Mouse (Mus musculus) kidney, adult 2 months (tissue): ENCODE data around the gene Gm45623. TPM values are rescaled to one million over a fixed set of nuclear protein-coding genes. Genes with fewer than 3 reads are reported as not detected.

Source experiments
- DNase-seq: peaks from one replicate; pipeline ENCODE4 v3.0.0; 2021
- H3K27ac ChIP-seq: fragments of 200-500 bp; 2 replicates; pipeline ENCODE4 v1.5.1; 2012; ENCODE audit warnings: low read depth, low read length, control low read depth, inconsistent platforms; ENCODE audit not compliant: insufficient read depth
- H3K27me3 ChIP-seq: fragments of 200-500 bp; replicated peaks from 2 replicates; pipeline ENCODE4 v1.6.1; 2012; ENCODE audit warnings: mild to moderate bottlenecking, moderate library complexity, low read length, inconsistent platforms; ENCODE audit not compliant: control insufficient read depth, insufficient read depth
- H3K36me3 ChIP-seq: fragments of 200-500 bp; 2 replicates; pipeline ENCODE4 v1.6.1; 2012; ENCODE audit warnings: mild to moderate bottlenecking, moderate library complexity, low read length, inconsistent platforms; ENCODE audit not compliant: control insufficient read depth, insufficient read depth
- H3K4me1 ChIP-seq: fragments of 200-500 bp; 2 replicates; pipeline ENCODE4 v1.6.1; 2011; ENCODE audit warnings: low read length; ENCODE audit not compliant: control insufficient read depth, insufficient read depth
- H3K4me3 ChIP-seq: fragments of 200-500 bp; 2 replicates; pipeline ENCODE4 v1.5.1; 2011; ENCODE audit warnings: mild to moderate bottlenecking, low read depth, low read length, control low read depth; ENCODE audit not compliant: insufficient read depth
- CTCF ChIP-seq: fragments of 200-500 bp; conservative IDR thresholded peaks from 2 replicates; pipeline ENCODE4 v1.5.1; 2011; ENCODE audit warnings: low read depth, mild to moderate bottlenecking, control low read depth, low read length, moderate library complexity, mixed read lengths; ENCODE audit not compliant: insufficient read depth, insufficient read length
- POLR2A ChIP-seq: fragments of 200-500 bp; IDR thresholded peaks from one replicate; pipeline ENCODE4 v1.6.1; 2011; ENCODE audit warnings: low read depth, low read length, control low read depth
- WGBS: fragments of 180-500 bp; shearing (Covaris S2); methylation state at CpG from one replicate; pipeline ENCODE4 v1.1.7; 2018; 5-methylcytosine and 5-hydroxymethylcytosine counted together
- polyA plus RNA-seq: library from polyadenylated mRNA; depleted of rRNA; stranded (reverse); fragments of >200 nt; gene quantifications from 2 replicates; pipeline ENCODE4 v1.2.3, GENCODE M21; 2012

Gm45623 gene
- polyA plus RNA-seq, 1 experiment, result 0.06 TPM

GRCm38 (mm10) chr13:56752474-56753191 is 994 bp downstream of the Gm45623 start:
- Histone ChIP-seq H3K27ac (no peak overlapping the region), H3K27me3 (no peaks in the 10 kb centered on the region), H3K36me3 (no peaks in the 10 kb centered on the region), H3K4me1 (peaks cover 4% of the 10 kb centered on the region), H3K4me3 (peak overlapping the region; percentile 2; the same call in 1 of the 2 replicates)
- no peak for DNase-seq
- TF ChIP-seq CTCF, result no peak
- WGBS, result 16% methylated on average over 41 of the region's 41 CpGs

GRCm38 (mm10) chr13:56751774-56752173 is 1.9 kb downstream of the Gm45623 start:
- Histone ChIP-seq H3K4me3 (no peak overlapping the region), H3K27me3 (no peaks in the 10 kb centered on the region), H3K27ac (no peak overlapping the region), H3K4me1 (peaks cover 12% of the 10 kb centered on the region), H3K36me3 (no peaks in the 10 kb centered on the region)
- 89% methylated on average over 5 of the region's 5 CpGs for WGBS
- no peak for TF ChIP-seq CTCF
- no peak for TF ChIP-seq POLR2A
- DNase-seq, result no peak

GRCm38 (mm10) chr13:56749377-56749776 is 4.2 kb downstream of the Gm45623 start:
- Histone ChIP-seq H3K4me3 (no peak overlapping the region), H3K27me3 (no peaks in the 10 kb centered on the region), H3K27ac (no peak overlapping the region), H3K4me1 (peaks cover 13% of the 10 kb centered on the region), H3K36me3 (no peaks in the 10 kb centered on the region)
- TF ChIP-seq CTCF (no peak), POLR2A (no peak)
- DNase-seq, result no peak
- 87% methylated on average over 7 of the region's 7 CpGs for WGBS

- no peaks in the 10 kb centered on the region for H3K27me3 ChIP-seq
- no peak overlapping the region for H3K4me3 ChIP-seq
- H3K27ac ChIP-seq, result peak overlapping the region; percentile 71
- peak; percentile 80 for DNase-seq
- WGBS, result 17% methylated on average over 8 of the region's 8 CpGs
- H3K36me3 ChIP-seq, result no peaks in the 10 kb centered on the region
- TF ChIP-seq POLR2A, result no peak
- TF ChIP-seq CTCF, result no peak
- H3K4me1 ChIP-seq, result peaks cover 13% of the 10 kb centered on the region
Observed at GRCm38 (mm10) chr13:56747554-56747953, 6.1 kb downstream of the Gm45623 start.

GRCm38 (mm10) chr13:56746739-56747532 is 6.7 kb downstream of the Gm45623 start:
- H3K4me1 ChIP-seq, result peaks cover 13% of the 10 kb centered on the region
- H3K4me3 ChIP-seq, result no peak overlapping the region
- TF ChIP-seq POLR2A (no peak), CTCF (no peak)
- no peaks in the 10 kb centered on the region for H3K36me3 ChIP-seq
- no peaks in the 10 kb centered on the region for H3K27me3 ChIP-seq
- DNase-seq, result no peak
- peak overlapping the region; percentile 71 for H3K27ac ChIP-seq
- 48% methylated on average over 10 of the region's 10 CpGs for WGBS

GRCm38 (mm10) chr13:56742325-56742901 is 11.2 kb downstream of the Gm45623 start:
- Histone ChIP-seq H3K4me1 (peaks cover 7% of the 10 kb centered on the region), H3K36me3 (no peaks in the 10 kb centered on the region; the same call in 1 of the 2 replicates), H3K4me3 (no peak overlapping the region), H3K27ac (no peak overlapping the region), H3K27me3 (no peaks in the 10 kb centered on the region)
- TF ChIP-seq POLR2A, result no peak
- no peak for TF ChIP-seq CTCF
- 91% methylated on average over 6 of the region's 6 CpGs for WGBS
- DNase-seq, result no peak

- peaks cover 2% of the 10 kb centered on the region; the same call in 1 of the 2 replicates for H3K36me3 ChIP-seq
- WGBS, result 93% methylated on average over 7 of the region's 7 CpGs
Observed at GRCm38 (mm10) chr13:56741691-56742090, 11.9 kb downstream of the Gm45623 start.

More at GRCm38 (mm10) chr13:56741691-56742090, 11.9 kb downstream of the Gm45623 start:
- no peak overlapping the region for H3K4me3 ChIP-seq
- no peak overlapping the region for H3K27ac ChIP-seq
- no peak for DNase-seq
- no peaks in the 10 kb centered on the region; the same call in 1 of the 2 replicates for H3K4me1 ChIP-seq
- no peak for TF ChIP-seq POLR2A
- no peak for TF ChIP-seq CTCF
- H3K27me3 ChIP-seq, result no peaks in the 10 kb centered on the region
